Mouse (Mus musculus) stomach, postnatal 0 days (tissue): ENCODE data around the gene Unc13a.

Source experiments
- CTCF ChIP-seq: IDR thresholded peaks from 2 replicates; pipeline ENCODE4 v1.5.1; 2016; ENCODE audit warnings: antibody characterized with exemption, low read depth, mild to moderate bottlenecking, moderate library complexity
- EP300 ChIP-seq: optimal IDR thresholded peaks from 2 replicates; pipeline ENCODE3; 2016; ENCODE audit warnings: antibody characterized with exemption

- TF ChIP-seq CTCF (no peak), EP300 (no peak)
Observed at GRCm38 (mm10) chr8:71598375-71598774, 73.2 kb downstream of the Unc13a start.
